Mouse (Mus musculus) frontal cortex, postnatal 36 days (tissue): ENCODE measurements around the gene Gpr179.

Source experiments
- DNase-seq, 2 experiments: peaks; one replicate each; pipeline ENCODE4 v3.0.0; 2022; ENCODE audit warnings: low spot score in 2 of 2

The Gpr179 gene

GRCm38 (mm10) chr11:97355247-97355646 is 3.4 kb upstream of the Gpr179 start:
- DNase-seq = no peak

GRCm38 (mm10) chr11:97354646-97355045 is 2.8 kb upstream of the Gpr179 start:
- no peak for DNase-seq

- DNase-seq = no peak
Observed at GRCm38 (mm10) chr11:97352935-97353597, 1.2 kb upstream of the Gpr179 start.

- DNase-seq = peak; percentile 62 to 70
Observed at GRCm38 (mm10) chr11:97350035-97350434, 1.8 kb downstream of the Gpr179 start.

GRCm38 (mm10) chr11:97347291-97347690 is 4.6 kb downstream of the Gpr179 start:
- no peak for DNase-seq

GRCm38 (mm10) chr11:97346383-97346782 is 5.5 kb downstream of the Gpr179 start:
- no peak for DNase-seq

GRCm38 (mm10) chr11:97345446-97345845 is 6.4 kb downstream of the Gpr179 start:
- no peak for DNase-seq

GRCm38 (mm10) chr11:97343619-97344018 is 8.3 kb downstream of the Gpr179 start:
- DNase-seq = no peak

GRCm38 (mm10) chr11:97343175-97343574 is 8.7 kb downstream of the Gpr179 start:
- DNase-seq = no peak

- DNase-seq = peak; percentile 21 to 46
Observed at GRCm38 (mm10) chr11:97338977-97339315, 12.9 kb downstream of the Gpr179 start.

GRCm38 (mm10) chr11:97338302-97338976 is 13.4 kb downstream of the Gpr179 start:
- DNase-seq = no peak

- DNase-seq = no peak
Observed at GRCm38 (mm10) chr11:97337363-97337762, 14.5 kb downstream of the Gpr179 start.

- DNase-seq = no peak
Observed at GRCm38 (mm10) chr11:97336751-97337345, 15.0 kb downstream of the Gpr179 start.

GRCm38 (mm10) chr11:97336238-97336637 is 15.6 kb downstream of the Gpr179 start:
- DNase-seq = no peak

GRCm38 (mm10) chr11:97334400-97334799 is 17.5 kb downstream of the Gpr179 start:
- DNase-seq = no peak

GRCm38 (mm10) chr11:97333896-97334295 is 18.0 kb downstream of the Gpr179 start:
- no peak for DNase-seq

GRCm38 (mm10) chr11:97333044-97333443 is 18.8 kb downstream of the Gpr179 start:
- DNase-seq = no peak

- no peak for DNase-seq
Observed at GRCm38 (mm10) chr11:97331231-97332190, 20.4 kb downstream of the Gpr179 start.

GRCm38 (mm10) chr11:97330315-97330714 is 21.6 kb downstream of the Gpr179 start:
- no peak for DNase-seq

- DNase-seq = peak; percentile 62 to 68
Observed at GRCm38 (mm10) chr11:97328148-97328547, 23.7 kb downstream of the Gpr179 start.

- DNase-seq = no peak
Observed at GRCm38 (mm10) chr11:97325224-97325623, 26.7 kb downstream of the Gpr179 start.
